Mouse (Mus musculus) erythroblast, embryonic 14.5 days (primary cell): Measurements from ENCODE around the gene Ptprt. TPM values are rescaled to one million over a fixed set of nuclear protein-coding genes. Genes with fewer than 3 reads are reported as not detected.

ENCODE experiments used
- H3K27me3 ChIP-seq: 2 replicates; pipeline ENCODE4 v1.6.1; 2012; ENCODE audit warnings: inconsistent platforms; ENCODE audit not compliant: control insufficient read depth
- H3K36me3 ChIP-seq: 2 replicates; pipeline ENCODE4 v1.6.1; 2012; ENCODE audit warnings: mild to moderate bottlenecking, inconsistent platforms; ENCODE audit not compliant: control insufficient read depth
- H3K4me1 ChIP-seq: 2 replicates; pipeline ENCODE4 v1.6.1; 2012; ENCODE audit warnings: inconsistent platforms; ENCODE audit not compliant: control insufficient read depth
- H3K4me3 ChIP-seq: replicated peaks from 2 replicates; pipeline ENCODE3; 2012; ENCODE audit warnings: moderate library complexity, mild to moderate bottlenecking, inconsistent platforms
- H3K9me3 ChIP-seq: 2 replicates; pipeline ENCODE4 v1.6.1; 2012; ENCODE audit warnings: low read length, inconsistent platforms, mixed read lengths; ENCODE audit not compliant: control insufficient read depth
- GATA1 ChIP-seq: IDR thresholded peaks from 2 replicates; pipeline ENCODE4 v1.6.1; 2012; ENCODE audit warnings: low read length, inconsistent platforms, mixed read lengths
- TAL1 ChIP-seq: IDR thresholded peaks from 3 replicates; pipeline ENCODE4 v1.6.1; 2012; ENCODE audit warnings: low read length, inconsistent platforms, mixed read lengths
- polyA plus RNA-seq: library from polyadenylated mRNA; stranded (reverse); fragments of >175 nt; gene quantifications from 2 replicates; pipeline ENCODE4 v1.2.3, GENCODE M21; 2012

The Ptprt gene
- polyA plus RNA-seq, 1 experiment, result not detected

- peaks cover 48% of the 10 kb centered on the region for H3K9me3 ChIP-seq
- H3K4me1 ChIP-seq, result no peaks in the 10 kb centered on the region
- TF ChIP-seq GATA1, result no peak
- no peak for TF ChIP-seq TAL1
- no peak overlapping the region for H3K4me3 ChIP-seq
- H3K36me3 ChIP-seq, result no peaks in the 10 kb centered on the region
- no peaks in the 10 kb centered on the region for H3K27me3 ChIP-seq
Observed at GRCm38 (mm10) chr2:162401316-162402100, 259.4 kb downstream of the Ptprt start.

- Histone ChIP-seq H3K36me3 (no peaks in the 10 kb centered on the region), H3K4me1 (no peaks in the 10 kb centered on the region), H3K9me3 (peaks cover 65% of the 10 kb centered on the region), H3K27me3 (no peaks in the 10 kb centered on the region), H3K4me3 (no peak overlapping the region)
- TF ChIP-seq TAL1 (no peak), GATA1 (no peak)
Observed at GRCm38 (mm10) chr2:162394601-162395000, 266.3 kb downstream of the Ptprt start.

GRCm38 (mm10) chr2:162391834-162392233, 269.1 kb downstream of the Ptprt start:
- H3K4me3 ChIP-seq, result no peak overlapping the region
- no peaks in the 10 kb centered on the region for H3K27me3 ChIP-seq
- H3K9me3 ChIP-seq, result peaks cover 49% of the 10 kb centered on the region
- H3K36me3 ChIP-seq, result no peaks in the 10 kb centered on the region
- TF ChIP-seq GATA1 (no peak), TAL1 (no peak)
- no peaks in the 10 kb centered on the region for H3K4me1 ChIP-seq

- Histone ChIP-seq H3K4me3 (no peak overlapping the region), H3K36me3 (no peaks in the 10 kb centered on the region), H3K4me1 (no peaks in the 10 kb centered on the region), H3K27me3 (no peaks in the 10 kb centered on the region), H3K9me3 (peaks cover 29% of the 10 kb centered on the region)
- TF ChIP-seq TAL1, result no peak
- TF ChIP-seq GATA1, result no peak
Observed at GRCm38 (mm10) chr2:162377309-162377708, 283.6 kb downstream of the Ptprt start.

GRCm38 (mm10) chr2:162349047-162349446, 311.9 kb downstream of the Ptprt start:
- H3K4me1 ChIP-seq, result no peaks in the 10 kb centered on the region
- peaks cover 6% of the 10 kb centered on the region for H3K9me3 ChIP-seq
- no peaks in the 10 kb centered on the region for H3K27me3 ChIP-seq
- H3K36me3 ChIP-seq, result no peaks in the 10 kb centered on the region
- TF ChIP-seq GATA1, result no peak
- no peak for TF ChIP-seq TAL1
- H3K4me3 ChIP-seq, result no peak overlapping the region

- H3K27me3 ChIP-seq, result no peaks in the 10 kb centered on the region
- H3K4me3 ChIP-seq, result no peak overlapping the region
- H3K36me3 ChIP-seq, result no peaks in the 10 kb centered on the region
- H3K4me1 ChIP-seq, result no peaks in the 10 kb centered on the region
- peaks cover 2% of the 10 kb centered on the region; the same call in 1 of the 2 replicates for H3K9me3 ChIP-seq
- TF ChIP-seq TAL1, result no peak
- no peak for TF ChIP-seq GATA1
Observed at GRCm38 (mm10) chr2:162341846-162342245, 319.1 kb downstream of the Ptprt start.

GRCm38 (mm10) chr2:162340231-162340630, 320.7 kb downstream of the Ptprt start:
- no peak for TF ChIP-seq TAL1
- no peak for TF ChIP-seq GATA1
- no peak overlapping the region for H3K4me3 ChIP-seq
- no peaks in the 10 kb centered on the region for H3K4me1 ChIP-seq
- H3K9me3 ChIP-seq, result peaks cover 3% of the 10 kb centered on the region; the same call in 1 of the 2 replicates
- H3K36me3 ChIP-seq, result no peaks in the 10 kb centered on the region
- H3K27me3 ChIP-seq, result no peaks in the 10 kb centered on the region

GRCm38 (mm10) chr2:162332066-162332683, 328.8 kb downstream of the Ptprt start:
- no peak overlapping the region for H3K4me3 ChIP-seq
- no peaks in the 10 kb centered on the region for H3K27me3 ChIP-seq
- H3K36me3 ChIP-seq, result no peaks in the 10 kb centered on the region
- no peaks in the 10 kb centered on the region for H3K4me1 ChIP-seq
- TF ChIP-seq TAL1 (no peak), GATA1 (no peak)
- H3K9me3 ChIP-seq, result peaks cover 21% of the 10 kb centered on the region

- Histone ChIP-seq H3K9me3 (peaks cover 23% of the 10 kb centered on the region), H3K4me1 (no peaks in the 10 kb centered on the region), H3K27me3 (no peaks in the 10 kb centered on the region), H3K36me3 (no peaks in the 10 kb centered on the region), H3K4me3 (no peak overlapping the region)
- TF ChIP-seq GATA1, result no peak
- no peak for TF ChIP-seq TAL1
Observed at GRCm38 (mm10) chr2:162329430-162329829, 331.5 kb downstream of the Ptprt start.
